ENCODE assay signal across 13 mouse cellular contexts in the genomic region with DNA sequence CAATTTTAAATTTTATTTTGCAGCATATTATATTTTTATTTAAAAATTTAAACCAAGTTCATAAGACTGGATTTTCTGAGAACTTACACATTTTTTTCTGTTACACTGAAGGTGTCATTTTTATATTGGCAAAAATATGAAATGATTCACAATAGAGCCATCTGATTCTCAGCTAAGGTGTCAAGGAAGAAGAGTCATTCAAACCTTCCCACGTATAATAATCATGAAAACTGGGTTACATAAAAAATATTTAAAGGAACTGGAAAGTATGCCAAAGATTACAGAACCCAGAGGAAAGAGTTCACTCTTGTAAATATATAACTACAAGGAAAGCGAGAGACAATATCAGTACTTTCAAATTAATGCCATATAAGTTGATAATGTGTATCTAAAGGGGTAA.
"Had no signal": no experiment of that assay in that cellular context is flagged by ENCODE, and none has a peak within 500 bp of the region (broad histone marks: within the 10 kb centered on the region; RNA-seq: fewer than 3 reads in every experiment).

No protein-coding gene starts in this region.

- DNase-seq: lung, adult 18-20 months; lung, embryonic 14.5 days; lung, postnatal 10 days; lung, postnatal 4 days; midbrain, embryonic 14.5 days; retina, postnatal 1 day; right cerebral cortex, adult 18-20 months; right cerebral cortex, postnatal 25 days; right cerebral cortex, postnatal 4 days; spleen, adult 18-20 months; thymus, adult 2 months; thymus, postnatal 25 days; thymus, postnatal 4 days had no signal
